In genomic region chr14:30292135-30292463, GRCm38 (mm10) we compare ENCODE assay signal across 18 mouse cellular contexts.
DNase-seq lines count a peak whose midpoint lies in the region; ATAC-seq and TF ChIP-seq lines count a peak whose summit lies in the region.
"Had no signal": no experiment of that assay in that cellular context is flagged by ENCODE, and none has a peak within 500 bp of the region (broad histone marks: within the 10 kb centered on the region; RNA-seq: fewer than 3 reads in every experiment).

No protein-coding gene starts in this region.

- H3K4me3 ChIP-seq in heart, embryonic 16.5 days (ENCODE audit: low read length): no peak overlapping the region
- H3K4me3 ChIP-seq in spleen, adult 2 months (ENCODE audit: extremely low read depth, insufficient read depth, insufficient read length): no peak overlapping the region
- no peak overlapping the region for H3K4me3 ChIP-seq in embryonic facial prominence, embryonic 10.5 days
- H3K4me3 ChIP-seq: embryonic facial prominence, embryonic 12.5 days; gastrocnemius, adult 2 months; heart, adult 2 months; hindbrain, embryonic 13.5 days; midbrain, embryonic 10.5 days; neural tube, embryonic 13.5 days had no signal

- no peak overlapping the region for H3K4me2 ChIP-seq in heart, embryonic 16.5 days (ENCODE audit: low read depth, low read length)
- H3K4me2 ChIP-seq: embryonic facial prominence, embryonic 12.5 days; hindbrain, embryonic 13.5 days; neural tube, embryonic 13.5 days had no signal

- DNase-seq in heart, postnatal 25 days (ENCODE audit: low spot score): no peak
- no peak for DNase-seq in spleen, adult 2 months (ENCODE audit: low read depth in 1 of 2, low spot score in 2 of 2)
- DNase-seq in spleen, adult 12 weeks (ENCODE audit: low spot score): no peak
- no peak for DNase-seq in embryonic facial prominence, embryonic 10.5 days (ENCODE audit: low spot score)
- no peak for DNase-seq in adrenal gland, adult 8-10 months
- DNase-seq: adrenal gland, postnatal 25 days; cerebellum, adult 18-20 months; forebrain, postnatal 0 days; gastrocnemius, adult 2 months; heart, adult 2 months; kidney, adult 18-20 months; lung, adult 18-20 months had no signal

- H3K9me3 ChIP-seq in heart, embryonic 16.5 days (replicated peaks; ENCODE audit: control insufficient read depth, low read length): no peaks in the 10 kb centered on the region
- H3K9me3 ChIP-seq in embryonic facial prominence, embryonic 10.5 days: no peaks in the 10 kb centered on the region
- H3K9me3 ChIP-seq: embryonic facial prominence, embryonic 12.5 days; hindbrain, embryonic 13.5 days; midbrain, embryonic 10.5 days; neural tube, embryonic 13.5 days had no signal

- no peak for TF ChIP-seq POLR2A in spleen, adult 2 months (IDR thresholded peaks at IDR 0.05; ENCODE audit: low read depth, low read length)

- WGBS in heart, embryonic 16.5 days: 25% methylated on average over 1 of the region's 1 CpGs
- WGBS in spleen, adult 2 months: 21% methylated on average over 1 of the region's 1 CpGs
- 48% methylated on average over 1 of the region's 1 CpGs for WGBS in embryonic facial prominence, embryonic 10.5 days

- H3K27me3 ChIP-seq in heart, embryonic 16.5 days (ENCODE audit: control insufficient read depth, insufficient read depth, low read length): no peaks in the 10 kb centered on the region
- no peaks in the 10 kb centered on the region for H3K27me3 ChIP-seq in spleen, adult 2 months (ENCODE audit: control insufficient read depth, insufficient read depth, low read length)
- H3K27me3 ChIP-seq in embryonic facial prominence, embryonic 10.5 days (replicated peaks; ENCODE audit: low read depth, poor library complexity, severe bottlenecking): no peaks in the 10 kb centered on the region
- H3K27me3 ChIP-seq: embryonic facial prominence, embryonic 12.5 days; hindbrain, embryonic 13.5 days; neural tube, embryonic 13.5 days had no signal

- no peaks in the 10 kb centered on the region for H3K36me3 ChIP-seq in heart, embryonic 16.5 days (ENCODE audit: control insufficient read depth, insufficient read depth)
- H3K36me3 ChIP-seq in spleen, adult 2 months (ENCODE audit: control insufficient read depth, insufficient read depth, low read length): no peaks in the 10 kb centered on the region
- H3K36me3 ChIP-seq in embryonic facial prominence, embryonic 10.5 days (replicated peaks): no peaks in the 10 kb centered on the region
- H3K36me3 ChIP-seq: embryonic facial prominence, embryonic 12.5 days; hindbrain, embryonic 13.5 days; midbrain, embryonic 10.5 days; neural tube, embryonic 13.5 days had no signal

- peaks cover 3% of the 10 kb centered on the region; the same call in 1 of the 2 replicates for H3K4me1 ChIP-seq in heart, embryonic 16.5 days (ENCODE audit: control insufficient read depth, insufficient read depth, low read length)
- H3K4me1 ChIP-seq in spleen, adult 2 months (ENCODE audit: control insufficient read depth, insufficient read depth, insufficient read length): peaks cover 5% of the 10 kb centered on the region; the same call in 1 of the 2 replicates
- H3K4me1 ChIP-seq in embryonic facial prominence, embryonic 10.5 days: peaks cover 17% of the 10 kb centered on the region

- intact Hi-C loops in heart, postnatal 25 days (cut with DNase I): no loop called here

- no peak overlapping the region for H3K9ac ChIP-seq in heart, embryonic 16.5 days (ENCODE audit: low read length)
- H3K9ac ChIP-seq: embryonic facial prominence, embryonic 12.5 days; forebrain, postnatal 0 days; hindbrain, embryonic 13.5 days; neural tube, embryonic 13.5 days had no signal

- no peak for TF ChIP-seq CTCF in spleen, adult 2 months (IDR thresholded peaks at IDR 0.05; ENCODE audit: extremely low read depth, insufficient read depth, insufficient read length, insufficient replicate concordance)

- H3K27ac ChIP-seq in heart, embryonic 16.5 days (ENCODE audit: low read length): no peak overlapping the region
- peak overlapping the region; percentile 52 for H3K27ac ChIP-seq in spleen, adult 2 months (ENCODE audit: insufficient read depth, low read length)
- peak overlapping the region; percentile 30; the same call in 1 of the 2 replicates for H3K27ac ChIP-seq in embryonic facial prominence, embryonic 10.5 days (replicated peaks)
- H3K27ac ChIP-seq: embryonic facial prominence, embryonic 12.5 days; gastrocnemius, adult 2 months; heart, adult 2 months; hindbrain, embryonic 13.5 days; midbrain, embryonic 10.5 days; neural tube, embryonic 13.5 days had no signal

- ATAC-seq in heart, embryonic 16.5 days (replicated peaks; ENCODE audit: extremely low read depth, insufficient read depth, low FRiP score): peak; percentile 23; the same call in 1 of the 2 replicates
- ATAC-seq in megakaryocyte progenitor cell, adult 5-6 weeks (replicated peaks; ENCODE audit: poor library complexity): peak; percentile 34; the same call in 1 of the 2 replicates
- ATAC-seq: forebrain, postnatal 0 days had no signal
